Mouse (Mus musculus) cortical plate, adult 2 months (tissue): ENCODE measurements around the gene H2al1d.
"Not testable (repeated sequence)": the region's sequence is repeated elsewhere in the genome, so short reads cannot be mapped to it uniquely, and the experiment has no call there.

Source experiments
- CTCF ChIP-seq: fragments of 200-500 bp; IDR thresholded peaks from 2 replicates; pipeline ENCODE4 v1.5.1; 2011; ENCODE audit warnings: mild to moderate bottlenecking, control low read depth, low read length; ENCODE audit not compliant: insufficient read depth; ENCODE audit errors: extremely low read depth
- POLR2A ChIP-seq: fragments of 200-500 bp; IDR thresholded peaks from 2 replicates; pipeline ENCODE4 v1.6.1; 2011; ENCODE audit warnings: mild to moderate bottlenecking, low read length, control low read depth; ENCODE audit not compliant: insufficient read depth; ENCODE audit errors: extremely low read depth

DNA sequence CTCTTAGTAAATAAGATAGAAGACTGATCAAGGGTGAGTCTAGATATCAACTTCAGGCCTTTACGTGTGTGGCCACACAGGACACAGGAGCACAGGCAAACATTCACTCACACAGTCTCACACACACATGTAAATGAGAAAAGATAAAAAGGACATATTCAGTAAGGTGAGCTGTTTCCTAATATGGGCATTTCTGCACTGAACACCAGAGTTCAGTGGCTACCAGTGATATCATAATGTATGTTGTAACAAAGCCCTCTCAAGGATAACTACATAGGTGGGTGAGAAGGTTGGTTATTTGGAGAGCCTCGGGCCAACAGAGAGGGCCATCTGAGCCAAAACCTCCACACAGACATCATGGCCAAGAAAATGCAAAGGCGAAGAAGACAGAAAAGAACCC lies 3.0 kb downstream of the H2al1d start, which contains the start of gene H2al1e:
- TF ChIP-seq CTCF, POLR2A: not testable (repeated sequence)
